Mouse (Mus musculus): Measurements from ENCODE around the gene Kcng1. TPM values are rescaled to one million over a fixed set of nuclear protein-coding genes. Genes with fewer than 3 reads are reported as not detected.

Gene Kcng1
- polyA plus RNA-seq (2014; fragmentation: Nextera tagmentation; extraction: Ambion mirVana): 1.2 and 1.7 TPM in 2 replicates

DNA sequence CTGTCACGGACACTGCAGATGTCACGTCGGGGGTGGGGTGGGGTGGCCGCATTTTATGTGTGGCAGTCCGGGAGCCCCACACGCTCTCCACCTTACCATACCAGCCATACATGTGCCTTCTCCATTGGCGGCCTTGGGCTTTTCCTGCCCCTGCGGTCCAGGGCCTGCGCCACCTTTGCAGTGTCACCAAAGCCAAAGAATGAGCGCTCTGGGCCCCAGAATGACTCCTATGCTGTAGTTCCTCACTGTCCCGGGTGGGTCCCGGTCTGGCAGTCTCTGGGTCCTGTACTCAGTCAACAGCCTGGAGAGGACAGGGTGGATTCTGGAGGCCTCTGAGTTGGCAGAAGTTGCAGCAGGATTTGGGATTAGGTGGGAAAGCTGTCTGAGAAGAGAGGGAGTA lies at the start of gene Kcng1:
Gene Kcng1 (minus strand): TSS at position 155 of the 400 bp plus-strand sequence.
- DNase-seq (ENCODE audit: low spot score, missing footprints) (peak; percentile 89), ATAC-seq (ENCODE audit: low FRiP score) (peak; percentile 33)
- Histone ChIP-seq H3K36me3 (ENCODE audit: control insufficient read depth, insufficient read depth, low read length) (no peaks in the 10 kb centered on the region), H3K9ac (ENCODE audit: low read length) (peak within 1 kb of the TSS; percentile 58), H3K4me1 (ENCODE audit: control insufficient read depth, insufficient read depth, low read length) (peaks cover 20% of the 10 kb centered on the region), H3K4me2 (peak within 1 kb of the TSS; percentile 82), H3K4me3 (ENCODE audit: low read depth, low read length) (peak within 1 kb of the TSS; percentile 47), H3K9me3 (ENCODE audit: control insufficient read depth, low read length) (no peaks in the 10 kb centered on the region), H3K27ac (ENCODE audit: low read depth, low read length) (no peak within 1 kb of the TSS), H3K27me3 (ENCODE audit: control insufficient read depth, insufficient read depth, low read length) (peaks cover 28% of the 10 kb centered on the region)
- 12% methylated on average over 12 of the region's 12 CpGs for WGBS

GRCm38 (mm10) chr2:168330421-168331070 lies 49.0 kb upstream of the Kcng1 start:
- ATAC-seq (ENCODE audit: low FRiP score) (no peak), DNase-seq (ENCODE audit: low spot score, missing footprints) (no peak)
- H3K4me2 ChIP-seq: no peak overlapping the region
- WGBS: 67% methylated on average over 11 of the region's 11 CpGs
- H3K9me3 ChIP-seq (ENCODE audit: control insufficient read depth, low read length): no peaks in the 10 kb centered on the region
- H3K4me3 ChIP-seq (ENCODE audit: low read depth, low read length): no peak overlapping the region
- peaks cover 16% of the 10 kb centered on the region for H3K4me1 ChIP-seq (ENCODE audit: control insufficient read depth, insufficient read depth, low read length)
- H3K9ac ChIP-seq (ENCODE audit: low read length): no peak overlapping the region
- no peaks in the 10 kb centered on the region for H3K27me3 ChIP-seq (ENCODE audit: control insufficient read depth, insufficient read depth, low read length)
- H3K36me3 ChIP-seq (ENCODE audit: control insufficient read depth, insufficient read depth, low read length): no peaks in the 10 kb centered on the region
- no peak overlapping the region for H3K27ac ChIP-seq (ENCODE audit: low read depth, low read length)

DNA sequence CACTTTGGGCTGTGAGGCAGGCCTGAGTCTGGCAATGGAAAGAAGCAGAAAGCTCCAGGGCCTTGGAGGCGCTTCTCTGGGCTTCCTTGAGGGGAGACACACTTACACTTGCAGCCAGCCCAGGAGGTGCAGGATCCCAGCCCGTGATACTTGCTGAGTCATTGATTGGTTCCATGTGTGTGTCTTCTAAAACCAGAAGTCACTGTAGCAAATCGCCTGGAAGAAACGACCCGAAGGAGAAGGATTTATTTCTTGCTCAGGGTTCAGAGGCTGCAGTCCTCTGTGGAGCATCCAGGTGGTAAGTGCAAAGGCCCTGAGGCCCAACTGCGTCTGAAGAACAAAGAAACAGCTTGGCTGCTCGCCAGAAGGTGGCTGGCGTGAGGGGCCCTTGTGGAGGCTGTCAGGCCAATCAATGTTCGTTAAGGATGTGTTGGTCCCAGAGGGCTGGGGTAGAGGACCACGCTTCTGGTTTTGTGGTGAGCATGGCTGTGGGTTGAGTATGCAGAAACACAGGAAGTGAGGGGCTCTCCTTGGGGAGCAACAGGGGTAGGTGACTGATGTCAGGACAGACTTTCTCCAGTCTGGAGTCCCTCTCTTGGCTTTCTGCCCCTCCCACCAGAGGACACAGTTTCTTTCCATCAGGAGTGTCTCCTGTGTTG lies 40.3 kb upstream of the Kcng1 start:
- no peaks in the 10 kb centered on the region for H3K27me3 ChIP-seq (ENCODE audit: control insufficient read depth, insufficient read depth, low read length)
- no peak overlapping the region for H3K9ac ChIP-seq (ENCODE audit: low read length)
- no peak overlapping the region for H3K4me2 ChIP-seq
- H3K27ac ChIP-seq (ENCODE audit: low read depth, low read length): no peak overlapping the region
- H3K4me3 ChIP-seq (ENCODE audit: low read depth, low read length): no peak overlapping the region
- no peaks in the 10 kb centered on the region for H3K36me3 ChIP-seq (ENCODE audit: control insufficient read depth, insufficient read depth, low read length)
- H3K9me3 ChIP-seq (ENCODE audit: control insufficient read depth, low read length): no peaks in the 10 kb centered on the region
- WGBS: 74% methylated on average over 10 of the region's 10 CpGs
- no peak for DNase-seq (ENCODE audit: low spot score, missing footprints)
- ATAC-seq (ENCODE audit: low FRiP score): no peak; the same call in 1 of the 2 replicates
- H3K4me1 ChIP-seq (ENCODE audit: control insufficient read depth, insufficient read depth, low read length): no peaks in the 10 kb centered on the region

DNA sequence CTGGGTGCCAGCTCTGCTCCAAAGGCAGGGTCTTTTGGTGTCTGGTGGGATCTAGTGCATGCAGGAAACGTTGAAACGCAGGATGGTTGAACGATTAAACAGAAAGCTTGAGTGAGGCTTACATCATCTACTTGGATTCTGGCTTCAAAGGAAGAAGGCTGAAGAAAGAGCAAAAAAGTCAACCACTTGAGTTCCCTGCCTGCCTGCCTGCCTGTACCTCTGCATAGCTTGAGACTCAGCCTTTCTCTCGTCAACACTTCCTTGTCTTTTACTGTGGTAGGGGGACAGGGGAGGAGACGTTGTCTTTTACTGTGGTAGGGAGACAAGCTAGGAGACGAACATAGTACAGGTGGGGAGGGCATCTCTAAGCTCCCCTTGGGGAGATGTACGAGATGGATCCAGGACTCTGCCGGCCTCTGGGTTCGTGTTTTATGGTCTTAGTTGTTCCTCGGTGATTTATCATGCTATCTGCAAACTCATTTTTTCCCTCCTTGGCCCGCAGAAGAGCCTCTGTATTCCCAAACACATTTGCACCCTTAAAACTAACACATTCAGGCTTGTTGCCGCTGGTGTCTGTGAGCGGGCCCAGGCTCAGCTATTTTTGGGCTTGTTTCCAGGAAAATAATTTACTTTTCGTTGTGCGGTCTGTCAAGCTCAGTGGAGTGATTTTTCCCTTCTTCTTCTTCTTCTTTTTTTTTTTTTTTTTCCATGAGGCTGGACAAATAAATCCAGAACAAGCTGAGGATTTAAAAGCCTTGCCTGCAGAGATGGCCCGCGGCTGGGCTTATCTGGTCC lies 39.0 kb upstream of the Kcng1 start:
- DNase-seq (ENCODE audit: low spot score, missing footprints): no peak

GRCm38 (mm10) chr2:168314646-168315446 lies 33.3 kb upstream of the Kcng1 start:
- Histone ChIP-seq H3K36me3 (ENCODE audit: control insufficient read depth, insufficient read depth, low read length) (no peaks in the 10 kb centered on the region), H3K27me3 (ENCODE audit: control insufficient read depth, insufficient read depth, low read length) (no peaks in the 10 kb centered on the region), H3K9me3 (ENCODE audit: control insufficient read depth, low read length) (no peaks in the 10 kb centered on the region), H3K4me1 (ENCODE audit: control insufficient read depth, insufficient read depth, low read length) (no peaks in the 10 kb centered on the region; the same call in 1 of the 2 replicates), H3K4me2 (no peak overlapping the region), H3K9ac (ENCODE audit: low read length) (no peak overlapping the region), H3K4me3 (ENCODE audit: low read depth, low read length) (no peak overlapping the region), H3K27ac (ENCODE audit: low read depth, low read length) (no peak overlapping the region)
- WGBS: 72% methylated on average over 16 of the region's 16 CpGs
- ATAC-seq (ENCODE audit: low FRiP score): no peak
- peak; percentile 31 for DNase-seq (ENCODE audit: low spot score, missing footprints)

More for the DNA sequence above, 39.0 kb upstream of the Kcng1 start:
- H3K4me1 ChIP-seq (ENCODE audit: control insufficient read depth, insufficient read depth, low read length): no peaks in the 10 kb centered on the region
- H3K4me3 ChIP-seq (ENCODE audit: low read depth, low read length): no peak overlapping the region
- H3K27ac ChIP-seq (ENCODE audit: low read depth, low read length): no peak overlapping the region
- ATAC-seq (ENCODE audit: low FRiP score): no peak
- H3K27me3 ChIP-seq (ENCODE audit: control insufficient read depth, insufficient read depth, low read length): no peaks in the 10 kb centered on the region
- WGBS: 85% methylated on average over 17 of the region's 17 CpGs
- H3K9me3 ChIP-seq (ENCODE audit: control insufficient read depth, low read length): no peaks in the 10 kb centered on the region
- H3K9ac ChIP-seq (ENCODE audit: low read length): no peak overlapping the region
- H3K36me3 ChIP-seq (ENCODE audit: control insufficient read depth, insufficient read depth, low read length): no peaks in the 10 kb centered on the region
- H3K4me2 ChIP-seq: no peak overlapping the region

GRCm38 (mm10) chr2:168312504-168312903 lies 31.0 kb upstream of the Kcng1 start:
- Histone ChIP-seq H3K9ac (ENCODE audit: low read length) (no peak overlapping the region), H3K27ac (ENCODE audit: low read depth, low read length) (no peak overlapping the region), H3K27me3 (ENCODE audit: control insufficient read depth, insufficient read depth, low read length) (no peaks in the 10 kb centered on the region), H3K4me1 (ENCODE audit: control insufficient read depth, insufficient read depth, low read length) (no peaks in the 10 kb centered on the region; the same call in 1 of the 2 replicates), H3K36me3 (ENCODE audit: control insufficient read depth, insufficient read depth, low read length) (no peaks in the 10 kb centered on the region), H3K4me3 (ENCODE audit: low read depth, low read length) (no peak overlapping the region), H3K9me3 (ENCODE audit: control insufficient read depth, low read length) (no peaks in the 10 kb centered on the region), H3K4me2 (no peak overlapping the region)
- WGBS: 46% methylated on average over 4 of the region's 4 CpGs
- ATAC-seq (ENCODE audit: low FRiP score): no peak
- no peak for DNase-seq (ENCODE audit: low spot score, missing footprints)

GRCm38 (mm10) chr2:168311006-168311405 lies 29.5 kb upstream of the Kcng1 start:
- Histone ChIP-seq H3K27me3 (ENCODE audit: control insufficient read depth, insufficient read depth, low read length) (no peaks in the 10 kb centered on the region), H3K36me3 (ENCODE audit: control insufficient read depth, insufficient read depth, low read length) (no peaks in the 10 kb centered on the region), H3K4me1 (ENCODE audit: control insufficient read depth, insufficient read depth, low read length) (no peaks in the 10 kb centered on the region; the same call in 1 of the 2 replicates), H3K9ac (ENCODE audit: low read length) (no peak overlapping the region), H3K27ac (ENCODE audit: low read depth, low read length) (no peak overlapping the region), H3K9me3 (ENCODE audit: control insufficient read depth, low read length) (no peaks in the 10 kb centered on the region), H3K4me2 (no peak overlapping the region), H3K4me3 (ENCODE audit: low read depth, low read length) (no peak overlapping the region)
- 90% methylated on average over 16 of the region's 16 CpGs for WGBS
- ATAC-seq (ENCODE audit: low FRiP score) (no peak), DNase-seq (ENCODE audit: low spot score, missing footprints) (no peak)

- H3K4me1 ChIP-seq (ENCODE audit: control insufficient read depth, insufficient read depth, low read length): no peaks in the 10 kb centered on the region; the same call in 1 of the 2 replicates
- no peaks in the 10 kb centered on the region for H3K9me3 ChIP-seq (ENCODE audit: control insufficient read depth, low read length)
- 85% methylated on average over 7 of the region's 7 CpGs for WGBS
- no peak overlapping the region for H3K4me2 ChIP-seq
- no peak overlapping the region for H3K9ac ChIP-seq (ENCODE audit: low read length)
- no peak overlapping the region for H3K27ac ChIP-seq (ENCODE audit: low read depth, low read length)
- H3K4me3 ChIP-seq (ENCODE audit: low read depth, low read length): no peak overlapping the region
- DNase-seq (ENCODE audit: low spot score, missing footprints): no peak
- no peaks in the 10 kb centered on the region for H3K36me3 ChIP-seq (ENCODE audit: control insufficient read depth, insufficient read depth, low read length)
- ATAC-seq (ENCODE audit: low FRiP score): no peak
- no peaks in the 10 kb centered on the region for H3K27me3 ChIP-seq (ENCODE audit: control insufficient read depth, insufficient read depth, low read length)
Observed at GRCm38 (mm10) chr2:168308916-168309315, 27.4 kb upstream of the Kcng1 start.
